Mouse (Mus musculus): Measurements from ENCODE around the gene Nfxl1.
"Not testable (repeated sequence)": the region's sequence is repeated elsewhere in the genome, so short reads cannot be mapped to it uniquely, and the experiment has no call there.

The Nfxl1 gene

GRCm38 (mm10) chr5:72559544-72560049 is at the start of gene Nfxl1:
Gene Nfxl1, minus strand, starts transcription at chr5:72559684.
- peak; percentile 99 for DNase-seq (ENCODE audit: low read depth, low spot score)

GRCm38 (mm10) chr5:72603138-72603537 is 43.7 kb upstream of the Nfxl1 start:
- no peak for DNase-seq (ENCODE audit: low read depth, low spot score)

- DNase-seq (ENCODE audit: low read depth, low spot score) = peak; percentile 89
Measured at GRCm38 (mm10) chr5:72601006-72601405, 41.5 kb upstream of the Nfxl1 start.

- DNase-seq (ENCODE audit: low read depth, low spot score) = no peak
Measured at GRCm38 (mm10) chr5:72587192-72587681, 27.8 kb upstream of the Nfxl1 start, which contains the start of gene Gm5868. Gene Gm5868, minus strand, starts transcription at chr5:72587551.

GRCm38 (mm10) chr5:72586667-72587191 is 27.2 kb upstream of the Nfxl1 start:
- DNase-seq (ENCODE audit: low read depth, low spot score) = not testable (repeated sequence)

- DNase-seq (ENCODE audit: low read depth, low spot score) = peak; percentile 42
Measured at GRCm38 (mm10) chr5:72586122-72586521, 26.6 kb upstream of the Nfxl1 start.

DNA sequence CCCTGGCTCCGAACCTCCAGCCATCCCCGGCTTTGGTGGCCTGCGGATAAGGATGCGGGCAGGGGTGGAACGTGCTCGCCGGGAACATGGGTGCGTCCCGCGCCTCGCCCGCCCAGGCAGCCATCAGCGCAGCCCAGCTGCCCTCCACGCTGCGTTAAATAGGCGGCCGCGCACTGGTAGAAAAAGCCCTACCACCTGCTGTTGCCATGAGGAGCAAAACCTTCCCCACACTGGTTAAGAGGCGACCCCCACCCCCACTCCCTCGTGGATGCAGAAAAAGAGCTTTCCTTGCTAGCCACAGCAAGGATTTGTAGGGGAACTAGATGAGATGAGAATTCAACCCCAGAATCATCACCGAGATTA is 21.5 kb upstream of the Nfxl1 start, which contains the start of gene Zar1:
TSS of gene Zar1 (minus strand) at position 285 of the 363 bp plus-strand sequence.
- DNase-seq (ENCODE audit: low read depth, low spot score) = not testable (repeated sequence)

DNA sequence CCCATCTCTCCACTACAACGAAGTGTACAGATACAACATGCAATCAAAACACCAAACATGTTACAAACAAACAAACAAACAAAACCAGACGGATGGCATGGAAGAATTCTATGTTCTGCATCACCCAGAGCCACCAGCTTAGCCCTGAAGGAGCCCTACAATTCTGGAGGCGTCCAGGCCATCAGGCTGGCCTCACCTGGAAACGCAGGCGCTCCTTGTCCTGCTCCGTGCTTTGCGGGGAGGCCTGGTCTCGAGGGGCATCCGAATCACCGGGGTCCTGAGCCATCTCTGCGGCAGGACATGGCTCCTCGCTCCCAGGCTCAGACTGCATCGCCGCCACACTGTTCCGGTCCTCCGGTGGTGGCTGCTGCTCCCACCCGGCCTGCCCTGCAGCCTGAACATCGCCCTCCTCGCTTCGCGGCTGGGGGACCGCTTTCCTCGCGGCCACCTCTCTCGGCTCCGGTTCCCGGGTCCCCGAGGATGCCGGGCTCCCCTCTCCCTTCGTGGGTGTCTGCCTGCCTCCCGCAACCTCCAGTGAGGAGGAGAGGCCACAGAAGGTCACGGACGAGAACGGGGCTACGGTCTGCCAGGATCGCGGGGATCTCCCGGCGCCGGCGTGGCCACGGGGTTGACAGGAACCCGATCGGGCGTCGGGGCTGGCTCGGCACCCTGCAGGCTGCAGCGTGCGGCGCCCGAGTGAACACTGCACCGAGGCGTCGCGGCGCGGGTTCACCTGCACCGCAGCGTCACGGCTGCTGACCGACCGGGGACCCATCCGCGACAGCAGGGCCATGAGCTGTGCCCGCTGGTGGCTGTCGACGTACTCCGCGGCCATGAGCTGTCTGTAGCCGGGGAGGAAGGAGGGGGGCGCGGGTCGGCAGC is 20.8 kb upstream of the Nfxl1 start:
- DNase-seq (ENCODE audit: low read depth, low spot score) = not testable (repeated sequence)

- DNase-seq (ENCODE audit: low read depth, low spot score) = not testable (repeated sequence)
Measured at GRCm38 (mm10) chr5:72579599-72579998, 20.1 kb upstream of the Nfxl1 start.

GRCm38 (mm10) chr5:72565621-72566020 is 6.1 kb upstream of the Nfxl1 start:
- DNase-seq (ENCODE audit: low read depth, low spot score) = no peak

GRCm38 (mm10) chr5:72563183-72563582 is 3.7 kb upstream of the Nfxl1 start:
- DNase-seq (ENCODE audit: low read depth, low spot score) = not testable (repeated sequence)

- DNase-seq (ENCODE audit: low read depth, low spot score) = no peak
Measured at GRCm38 (mm10) chr5:72560976-72561628, 1.6 kb upstream of the Nfxl1 start.

DNA sequence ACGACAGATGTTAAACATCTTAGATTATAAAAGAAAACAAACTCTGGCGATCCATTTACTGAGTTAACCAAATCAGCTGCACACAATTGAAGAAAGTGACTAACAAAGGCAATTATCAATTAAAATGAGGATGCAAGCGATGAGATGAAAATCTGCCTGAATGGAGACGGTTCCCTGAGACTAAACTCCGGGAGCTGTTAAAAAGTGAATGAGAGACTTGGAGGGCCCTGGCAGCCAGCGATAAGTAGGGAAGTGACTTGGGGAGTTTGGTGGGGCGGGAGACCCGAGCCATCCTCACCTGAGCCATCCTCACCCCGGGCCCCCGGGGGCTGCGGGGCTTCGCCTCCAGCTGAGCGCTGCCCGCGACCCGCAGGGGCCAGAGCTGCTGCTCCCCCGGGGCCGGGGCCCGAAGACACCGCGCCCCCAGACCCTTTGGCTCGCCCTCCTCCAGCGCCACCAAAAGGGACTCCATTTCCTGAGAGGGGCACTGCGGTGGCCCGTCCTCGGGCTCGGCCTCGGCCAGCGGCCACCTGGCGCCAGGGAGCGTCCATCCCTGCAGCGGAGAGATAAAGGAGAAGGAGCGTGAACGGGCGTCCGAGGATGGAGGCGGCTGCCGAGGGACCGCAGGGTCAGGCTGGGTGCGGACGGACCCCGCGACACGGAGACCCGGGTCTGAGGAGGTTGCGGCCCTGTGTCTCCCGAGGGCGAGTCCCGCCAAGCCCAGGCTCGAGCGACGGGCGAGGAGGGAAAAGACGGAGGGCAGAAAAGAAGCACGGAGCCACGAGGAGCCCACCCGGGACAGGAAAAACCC is 563 bp downstream of the Nfxl1 start:
- DNase-seq (ENCODE audit: low read depth, low spot score) = peak; percentile 21

DNA sequence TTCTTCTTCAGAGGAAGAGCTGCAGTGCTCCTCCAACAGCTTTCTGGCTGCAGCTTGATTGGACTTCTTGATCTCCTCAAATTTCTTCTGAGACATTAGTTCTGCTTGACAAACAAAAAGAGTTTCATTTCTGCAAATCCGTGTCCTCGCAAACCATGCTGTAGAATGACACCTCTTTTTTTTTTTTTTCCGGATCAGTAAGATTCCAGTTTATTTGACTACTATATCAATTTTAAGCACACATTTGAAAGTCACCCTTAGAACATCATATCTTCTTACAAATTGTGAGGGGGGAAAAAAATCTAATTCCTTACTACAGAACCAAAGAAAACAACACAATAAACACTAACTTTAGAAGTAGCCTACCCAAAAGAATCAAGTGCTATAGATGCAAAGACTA is 3.2 kb downstream of the Nfxl1 start:
- DNase-seq (ENCODE audit: low read depth, low spot score) = no peak

DNA sequence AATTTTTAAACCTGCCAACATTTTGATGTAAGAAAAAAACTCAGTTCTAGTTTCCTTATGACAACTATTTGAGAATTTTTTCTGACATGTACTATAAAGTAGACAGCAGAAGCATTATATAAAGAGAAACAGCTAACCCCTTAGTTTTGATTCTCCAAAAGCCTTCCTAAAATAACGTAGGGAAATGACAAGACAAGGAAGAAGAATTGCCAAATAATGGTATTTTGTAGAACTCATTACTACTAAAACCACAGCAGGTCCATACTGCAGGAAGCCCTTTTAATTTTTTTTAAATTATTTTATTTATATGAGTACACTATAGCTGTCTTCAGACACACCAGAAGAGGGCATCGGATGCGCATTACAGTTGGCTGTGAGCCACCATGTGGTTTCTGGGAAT is 8.3 kb downstream of the Nfxl1 start:
- DNase-seq (ENCODE audit: low read depth, low spot score) = no peak

GRCm38 (mm10) chr5:72528896-72529295 is 30.6 kb downstream of the Nfxl1 start:
- DNase-seq (ENCODE audit: low read depth, low spot score) = no peak

- DNase-seq (ENCODE audit: low read depth, low spot score) = no peak
Measured at GRCm38 (mm10) chr5:72513808-72514207, 45.7 kb downstream of the Nfxl1 start.

DNA sequence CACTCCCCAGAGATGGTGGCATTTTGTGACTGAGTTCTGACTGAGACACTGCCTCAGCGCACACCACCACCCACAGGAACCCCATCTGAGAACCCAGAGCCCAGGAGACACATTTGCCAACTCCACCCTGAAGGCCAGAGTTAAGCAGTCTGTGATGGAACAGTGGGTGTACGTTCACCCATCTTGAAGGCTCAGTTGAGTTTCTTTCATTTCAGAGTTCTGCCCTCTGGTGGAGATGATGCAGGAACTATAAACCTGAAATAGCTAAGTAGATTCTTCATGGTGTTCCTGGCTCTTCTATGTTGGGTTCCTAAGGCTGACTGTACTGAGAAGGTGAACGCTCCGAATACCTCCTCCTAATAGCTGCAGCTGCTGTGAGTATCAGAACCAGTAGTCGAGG is 53.7 kb downstream of the Nfxl1 start:
- peak; percentile 55 for DNase-seq (ENCODE audit: low read depth, low spot score)

DNA sequence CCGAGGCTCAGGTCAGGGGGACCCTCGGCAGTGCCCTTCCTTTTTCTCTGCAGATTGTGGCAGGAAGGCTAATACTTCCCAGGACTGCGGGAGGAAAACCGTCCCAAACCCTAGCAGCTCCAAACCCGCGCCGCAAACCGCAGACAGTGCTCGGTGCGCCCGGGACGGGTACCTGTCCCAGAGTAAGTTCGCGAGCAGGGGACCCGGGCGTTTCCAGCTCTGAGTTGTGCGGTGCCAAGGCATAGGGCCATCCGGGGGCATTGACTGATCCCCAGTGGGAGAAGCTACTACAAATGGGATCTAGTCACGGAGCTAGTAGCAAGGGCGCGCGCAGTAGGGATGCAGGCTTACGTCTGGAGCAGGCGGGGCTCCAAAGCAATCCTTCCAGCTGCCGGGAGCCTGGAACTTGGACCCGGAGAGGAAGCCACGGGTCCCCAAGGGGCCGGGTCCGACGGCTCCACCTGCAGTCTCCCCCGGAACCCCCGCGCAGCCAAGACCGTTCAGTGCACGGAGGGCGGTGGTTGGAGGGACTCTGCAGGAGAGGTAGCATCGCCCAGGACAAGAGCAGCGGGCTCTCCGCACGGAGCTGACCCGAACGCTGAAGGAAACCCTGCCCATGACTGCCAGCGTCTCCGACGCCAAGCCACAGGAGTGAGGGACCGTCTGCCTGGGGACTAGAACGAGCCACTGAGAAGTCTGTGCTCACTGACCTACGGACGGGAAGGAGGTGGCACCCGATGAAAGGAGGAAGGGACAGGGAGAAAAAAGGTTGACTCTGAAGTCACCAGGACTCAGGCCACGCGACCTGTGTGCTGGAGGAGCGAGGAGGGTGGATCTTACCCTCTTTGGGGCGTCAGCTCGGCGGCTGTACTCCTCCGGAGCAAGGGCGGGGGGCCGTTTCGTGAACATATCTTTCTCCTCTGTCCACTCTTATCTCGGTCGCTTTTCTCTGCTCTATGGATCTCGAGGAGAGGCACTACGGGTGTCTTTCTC is 55.7 kb downstream of the Nfxl1 start, which contains the start of gene Corin:
TSS of gene Corin (minus strand) at position 943 of the 993 bp plus-strand sequence.
- peak; percentile 62 for DNase-seq (ENCODE audit: low read depth, low spot score)

GRCm38 (mm10) chr5:72502778-72503177 is 56.7 kb downstream of the Nfxl1 start:
- peak; percentile 9 for DNase-seq (ENCODE audit: low read depth, low spot score)
